Mouse (Mus musculus) embryonic fibroblast, embryonic 13.5 days (primary cell): ENCODE data around the gene Hnrnpa2b1.

Experiments used
- CTCF ChIP-seq: IDR thresholded peaks from 2 replicates; pipeline ENCODE4 v1.5.1; 2011; ENCODE audit warnings: mild to moderate bottlenecking, control low read depth, low read length, moderate library complexity, borderline replicate concordance; ENCODE audit not compliant: insufficient read depth
- POLR2A ChIP-seq: IDR thresholded peaks from 2 replicates; pipeline ENCODE4 v1.6.1; 2011; ENCODE audit warnings: low read depth, mild to moderate bottlenecking, control low read depth, low read length, moderate library complexity

- TF ChIP-seq POLR2A (no peak; the same call in 1 of the 2 replicates), CTCF (no peak)
Observed at GRCm38 (mm10) chr6:51471782-51472181, 2.1 kb upstream of the Hnrnpa2b1 start.
